Mouse (Mus musculus) kidney, adult 9 months (tissue): ENCODE measurements around the gene Glb1.
"Not testable (repeated sequence)": the region's sequence is repeated elsewhere in the genome, so short reads cannot be mapped to it uniquely, and the experiment has no call there.

ENCODE experiments used
- DNase-seq: peaks from one replicate; pipeline ENCODE4 v3.0.0; 2022

Gene Glb1

DNA sequence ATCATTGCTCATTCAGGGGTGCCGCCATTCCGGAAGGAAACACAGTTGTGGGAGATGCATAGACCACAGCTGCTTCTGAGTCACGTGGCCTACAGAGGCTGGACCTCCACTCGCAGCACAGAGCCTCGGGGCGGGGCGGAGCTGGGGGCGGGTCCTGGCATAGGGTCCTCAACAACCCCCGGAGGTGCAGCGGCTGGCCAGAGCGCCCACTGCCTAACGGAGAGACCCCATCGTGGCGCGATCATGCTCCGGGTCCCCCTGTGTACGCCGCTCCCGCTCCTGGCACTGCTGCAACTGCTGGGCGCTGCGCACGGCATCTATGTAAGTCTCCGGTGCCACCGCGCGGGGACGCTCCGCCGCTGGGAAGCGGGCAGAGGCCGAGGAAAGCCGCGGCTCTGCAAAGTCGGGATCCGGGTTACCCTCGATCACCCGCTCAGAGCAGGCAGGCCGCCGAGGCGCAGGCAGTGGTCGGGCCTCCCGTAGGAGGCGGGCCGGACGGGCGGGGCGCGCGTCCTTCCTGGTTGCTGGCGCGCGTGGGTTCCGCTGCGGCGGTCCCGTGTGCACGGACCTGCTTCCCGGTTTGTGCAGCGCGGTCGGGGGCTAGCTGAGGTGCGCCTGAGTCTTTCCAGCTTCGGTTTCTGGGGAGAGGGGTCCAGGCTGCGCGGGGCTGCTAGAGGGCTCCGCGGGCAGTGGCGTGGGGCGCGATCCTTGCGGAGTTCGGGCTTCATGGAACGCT is at the start of gene Glb1, which contains the start of gene Tmppe:
Gene Glb1, plus strand, starts transcription at position 128 of the 736 bp plus-strand sequence.
Gene Tmppe, plus strand, starts transcription at position 157 of the 736 bp plus-strand sequence.
- DNase-seq = peak; percentile 87

GRCm38 (mm10) chr9:114367783-114368470 is 32.9 kb upstream of the Glb1 start:
- peak; percentile 84 for DNase-seq

DNA sequence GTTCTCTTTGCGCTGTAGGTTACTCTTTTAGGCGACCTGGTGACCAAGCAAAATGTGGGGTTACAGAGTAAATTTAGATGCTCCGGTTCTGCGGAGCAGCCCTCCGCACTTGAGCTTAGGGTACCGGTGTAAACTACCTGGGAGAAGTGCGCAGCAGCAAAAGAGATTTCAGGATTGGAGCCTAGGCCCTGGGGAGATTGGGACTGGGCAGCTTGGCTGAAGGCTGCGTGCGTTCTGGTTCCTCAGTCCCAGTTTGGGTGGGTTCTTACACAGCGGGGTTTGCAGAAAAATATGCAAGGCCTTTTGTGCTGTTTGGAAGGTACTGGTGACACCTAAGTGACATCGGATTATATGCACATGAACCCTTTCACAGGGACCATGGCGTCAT is 32.4 kb upstream of the Glb1 start:
- DNase-seq = no peak

DNA sequence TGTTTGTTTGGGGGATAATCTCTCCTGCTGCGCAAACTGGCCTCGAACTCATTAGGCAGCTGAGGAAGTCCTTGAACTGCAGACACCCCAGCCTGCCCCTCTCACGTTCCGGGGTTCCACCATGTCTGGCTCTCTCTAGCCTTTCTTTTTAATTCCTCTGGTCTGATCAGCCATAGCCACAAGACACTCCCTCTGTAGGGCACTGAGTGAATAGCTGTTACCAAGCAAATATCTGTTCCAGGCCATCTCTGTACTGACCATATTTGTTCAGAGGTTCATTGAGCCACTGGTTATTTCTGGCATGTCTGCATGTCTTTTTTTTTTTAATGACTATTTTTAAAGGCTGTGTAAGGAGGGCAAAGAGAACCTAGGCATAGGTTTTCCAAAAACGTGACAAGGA is 31.5 kb upstream of the Glb1 start:
- peak; percentile 33 for DNase-seq

DNA sequence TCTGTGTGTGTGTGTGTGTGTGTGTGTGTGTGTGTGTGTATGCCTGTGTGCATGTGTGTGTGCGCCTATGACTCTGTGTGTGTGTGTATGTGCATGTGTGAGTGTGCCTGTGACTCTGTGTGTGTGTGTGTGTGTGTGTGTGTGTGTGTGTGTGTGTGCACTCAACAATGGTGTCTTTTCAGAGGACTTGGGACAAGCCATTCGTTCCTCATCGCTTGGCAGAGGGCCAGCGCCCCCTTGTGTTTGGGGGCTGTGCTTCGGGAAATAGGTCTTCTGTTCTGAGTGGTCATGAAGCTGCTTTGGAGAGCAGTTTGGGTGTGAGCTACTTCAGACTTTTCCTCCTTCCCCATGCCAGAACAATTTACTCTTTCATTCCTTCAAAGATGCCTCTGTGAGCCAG is 29.2 kb upstream of the Glb1 start:
- DNase-seq = not testable (repeated sequence)

DNA sequence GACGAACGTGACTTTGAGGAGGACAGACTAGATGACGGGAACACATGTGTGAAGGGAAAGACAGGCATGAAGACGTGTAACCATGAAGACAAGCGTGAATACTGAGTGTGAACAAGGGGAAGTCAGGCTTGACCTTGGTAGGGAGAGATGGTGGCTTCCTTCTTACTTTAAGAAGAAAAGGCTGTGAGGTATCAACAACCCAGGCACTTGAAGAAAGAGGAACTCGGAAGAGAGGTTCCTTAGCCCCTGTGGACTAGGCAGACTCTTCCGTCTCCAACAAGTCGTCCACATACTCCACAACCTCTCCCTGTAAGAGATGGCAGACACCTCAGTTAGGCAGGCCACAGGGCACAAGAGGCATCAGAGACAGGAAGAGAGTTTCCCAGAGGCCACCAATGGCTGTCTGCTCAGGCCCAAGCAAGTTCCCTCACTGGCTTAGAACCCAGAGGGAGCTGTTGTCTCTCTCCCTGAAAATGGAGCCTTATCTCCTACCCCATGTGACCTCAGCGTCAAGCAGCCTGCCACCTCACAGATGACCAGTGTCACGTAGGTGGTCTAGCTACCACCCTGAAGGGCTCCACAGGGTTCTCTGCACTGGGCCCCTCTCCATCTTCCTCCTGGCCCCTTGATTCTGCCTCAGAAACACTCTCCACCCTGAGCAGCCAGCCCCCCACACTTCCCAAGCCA is 25.5 kb upstream of the Glb1 start:
- no peak for DNase-seq

DNA sequence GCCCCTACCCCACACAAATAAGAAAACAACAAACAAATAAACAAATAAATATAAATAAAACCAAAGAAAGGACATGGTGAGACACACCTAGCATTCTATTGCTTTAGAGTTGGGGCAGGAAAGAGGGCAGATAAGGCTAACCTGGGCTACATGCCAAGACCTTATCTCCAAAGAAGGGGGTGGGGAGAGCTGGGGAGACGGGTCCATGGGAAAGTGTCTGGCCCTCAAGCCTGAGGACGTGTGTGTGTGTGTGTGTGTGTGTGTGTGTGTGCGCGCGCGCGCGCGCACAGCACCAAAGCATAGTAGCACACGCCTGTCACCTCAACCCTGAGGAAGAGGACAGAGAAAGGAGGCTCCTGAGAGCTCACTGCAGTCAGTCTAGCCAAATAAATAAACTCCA is 23.7 kb upstream of the Glb1 start:
- no peak for DNase-seq

DNA sequence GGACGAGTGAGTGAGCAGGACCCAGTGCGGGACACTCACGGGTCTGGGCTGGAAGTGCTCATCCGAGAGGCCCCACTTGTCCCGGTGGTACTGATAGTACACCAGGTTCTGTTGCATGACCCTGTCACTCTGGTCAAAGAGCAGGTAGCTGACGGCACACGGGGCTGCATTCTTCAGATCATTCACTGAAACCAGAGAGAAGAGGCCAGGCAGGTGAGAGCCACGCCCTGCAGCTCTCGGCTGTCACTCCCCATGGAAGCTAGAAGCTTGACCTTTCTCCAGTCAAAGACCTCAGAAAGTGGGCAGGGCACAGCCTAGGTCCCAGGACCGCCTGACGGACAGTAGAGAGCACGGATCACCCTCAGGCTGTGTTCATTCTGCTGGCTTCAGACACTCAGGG is 21.0 kb upstream of the Glb1 start:
- DNase-seq = peak; percentile 65

DNA sequence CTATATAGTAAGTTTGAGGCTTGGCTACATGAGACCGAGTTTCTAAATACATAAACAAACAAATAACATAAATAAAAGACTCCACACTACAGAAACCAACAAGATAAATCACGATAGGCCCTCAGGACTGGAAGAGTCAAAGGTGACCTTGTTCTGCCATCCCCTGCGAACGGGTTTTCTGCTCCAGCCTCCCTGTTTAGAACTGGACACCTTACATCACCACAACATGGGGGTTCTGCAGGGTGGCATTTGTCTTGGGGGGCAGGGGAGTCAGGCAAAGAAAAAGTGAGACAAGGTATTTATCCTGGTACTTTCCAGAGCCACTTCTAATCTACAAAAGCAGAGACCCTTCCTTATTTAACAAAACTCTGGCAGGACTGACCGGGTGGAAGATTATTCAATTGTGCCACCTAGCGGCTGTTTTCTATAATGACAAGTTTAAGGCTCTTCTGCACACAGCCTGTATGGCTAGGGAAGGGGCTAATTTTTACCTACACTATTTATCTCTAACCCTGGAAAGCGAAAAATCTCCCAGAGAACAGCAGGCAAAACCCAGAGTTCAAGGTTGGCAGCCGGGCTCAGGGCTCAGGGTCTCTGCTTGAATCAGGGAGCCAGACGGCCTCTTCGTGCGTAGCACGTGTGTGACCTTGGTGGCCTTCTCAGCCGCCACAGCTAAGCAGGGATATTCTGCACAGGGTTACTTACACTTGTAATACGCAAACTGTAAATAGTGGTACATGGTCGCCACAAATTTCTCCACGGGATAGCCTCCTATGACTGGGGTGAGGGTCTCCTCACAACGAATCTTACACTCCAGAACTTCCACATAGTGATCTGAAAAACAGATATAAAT is 19.8 kb upstream of the Glb1 start:
- DNase-seq = peak; percentile 59

- DNase-seq = peak; percentile 72
These were observed 17.8 kb upstream of the Glb1 start for GRCm38 (mm10) chr9:114382936-114383710.

- no peak for DNase-seq
These were observed 16.2 kb upstream of the Glb1 start for GRCm38 (mm10) chr9:114384691-114385090.

DNA sequence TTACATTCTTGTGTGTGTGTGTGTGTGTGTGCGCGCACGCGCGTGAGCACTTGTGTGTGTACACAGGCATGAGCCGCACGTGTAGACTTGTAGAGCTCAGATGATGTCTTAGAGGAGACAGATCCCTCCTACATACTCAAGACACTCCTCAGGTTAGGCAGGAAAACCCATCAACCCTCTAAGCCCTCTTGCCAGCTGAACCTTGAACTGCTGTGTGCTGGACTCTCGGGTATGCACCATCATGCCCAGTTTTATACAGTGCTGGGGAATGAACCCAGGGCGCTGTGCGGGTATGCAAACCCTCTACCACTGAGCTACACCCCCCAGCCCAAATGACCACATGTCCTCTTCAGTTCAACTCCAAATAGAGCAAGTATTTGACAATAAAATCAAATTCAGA is 15.7 kb upstream of the Glb1 start:
- peak; percentile 69 for DNase-seq

DNA sequence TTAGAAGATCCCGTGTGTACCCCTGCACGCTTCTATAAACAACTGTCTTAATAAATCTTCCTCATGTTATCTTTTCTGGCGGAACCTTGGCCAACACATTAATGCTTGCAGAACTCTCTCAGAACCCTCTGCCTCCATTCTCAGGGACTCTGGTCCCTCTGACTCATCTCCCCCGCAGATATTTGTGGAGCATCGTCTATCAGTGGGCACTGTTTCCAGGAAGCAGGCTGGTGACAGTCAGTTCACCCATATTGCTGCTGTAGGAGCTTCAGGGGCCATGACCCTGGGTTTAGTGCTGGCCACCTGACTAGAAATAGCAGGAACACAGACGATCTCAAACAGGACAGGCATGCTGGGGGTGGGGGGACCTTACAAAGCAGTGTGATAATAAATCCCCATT is 13.8 kb upstream of the Glb1 start:
- no peak for DNase-seq

GRCm38 (mm10) chr9:114388288-114388687 is 12.6 kb upstream of the Glb1 start:
- no peak for DNase-seq

- DNase-seq = no peak
These were observed 12.0 kb upstream of the Glb1 start for GRCm38 (mm10) chr9:114388701-114389370.

DNA sequence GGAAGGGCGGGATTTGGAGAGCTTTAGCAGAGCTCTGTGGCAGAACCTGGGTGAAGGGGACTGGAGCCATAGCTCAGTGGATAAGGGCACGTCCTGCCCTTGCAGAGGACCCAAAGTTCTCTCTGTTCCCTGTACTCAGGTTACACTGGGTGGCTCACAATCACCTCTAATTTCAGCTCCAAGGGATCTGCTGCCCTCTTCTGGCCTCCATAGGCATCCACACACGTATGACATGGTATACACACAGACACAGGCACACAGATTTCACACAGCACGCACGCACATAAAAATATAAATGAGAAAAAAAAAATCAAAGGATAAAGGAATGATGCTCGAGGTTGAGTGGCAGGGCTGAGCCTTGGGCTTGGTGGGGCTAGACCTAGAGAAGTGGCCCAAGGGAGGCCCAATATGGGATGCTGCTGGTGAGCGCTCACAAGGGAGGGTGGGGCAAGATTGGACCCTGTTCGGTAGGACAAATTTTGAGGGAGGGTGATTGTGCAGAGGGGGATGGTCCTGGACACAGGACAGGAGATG is 11.4 kb upstream of the Glb1 start:
- peak; percentile 57 for DNase-seq

DNA sequence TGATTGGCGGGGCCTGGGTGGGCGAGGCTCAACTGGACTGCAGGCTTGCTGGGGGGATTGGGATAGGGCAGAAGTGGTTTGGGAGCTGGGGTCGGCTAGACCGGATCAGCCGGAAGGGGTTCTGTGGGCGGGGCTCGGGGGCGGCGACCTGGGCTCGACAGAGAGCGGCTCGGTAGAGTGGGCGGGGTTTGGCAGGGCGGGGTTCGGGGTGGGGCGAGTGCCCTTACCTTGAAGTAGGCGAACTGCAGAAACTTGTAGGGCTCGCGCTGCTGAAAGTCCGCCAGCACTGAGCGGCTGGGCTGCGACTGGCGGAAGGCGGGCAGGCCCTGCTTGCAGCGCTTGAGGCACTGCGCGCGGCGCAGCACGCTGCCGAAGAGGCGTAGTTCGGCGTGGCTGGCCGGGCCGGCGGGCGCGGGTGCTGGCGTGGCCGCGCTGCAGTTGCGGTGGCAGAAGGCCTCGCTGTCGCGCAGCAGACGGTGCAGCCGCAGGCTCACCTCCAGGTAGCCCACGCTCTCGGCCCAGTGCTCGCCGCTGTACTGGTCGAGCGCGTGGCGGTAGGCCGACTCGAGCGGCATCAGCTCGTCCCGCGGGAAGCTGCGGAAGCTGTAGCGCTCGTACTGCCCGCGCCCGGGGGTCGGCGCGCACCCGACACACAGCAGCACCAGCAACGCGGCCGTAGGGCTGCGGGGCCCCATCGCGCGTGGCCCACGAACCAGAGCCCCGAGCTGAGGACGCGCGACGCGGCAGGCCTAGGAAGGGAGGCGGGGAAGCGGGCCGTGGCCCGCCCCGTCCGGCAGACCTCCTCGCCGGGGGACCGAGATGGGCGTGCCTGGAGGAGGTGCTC is 10.7 kb upstream of the Glb1 start, which contains the start of gene Crtap:
Gene Crtap, minus strand, starts transcription at position 771 of the 844 bp plus-strand sequence.
- peak; percentile 73 for DNase-seq

DNA sequence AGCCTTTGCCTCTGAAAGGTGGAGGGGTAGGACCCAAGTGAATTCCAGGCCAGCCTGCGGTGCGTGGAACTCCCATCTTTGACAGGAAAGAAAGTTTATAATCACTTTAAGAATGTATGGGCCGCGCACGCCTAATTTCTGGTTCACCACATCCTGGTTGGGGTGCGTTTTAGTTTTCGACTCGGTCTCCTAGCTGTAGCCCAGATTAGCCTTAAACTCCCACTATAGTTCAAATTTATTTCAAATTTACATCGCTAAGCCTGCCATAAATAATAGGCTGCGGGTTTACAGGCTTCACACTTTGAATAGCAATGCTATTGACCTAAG is 10.2 kb upstream of the Glb1 start:
- no peak for DNase-seq

DNA sequence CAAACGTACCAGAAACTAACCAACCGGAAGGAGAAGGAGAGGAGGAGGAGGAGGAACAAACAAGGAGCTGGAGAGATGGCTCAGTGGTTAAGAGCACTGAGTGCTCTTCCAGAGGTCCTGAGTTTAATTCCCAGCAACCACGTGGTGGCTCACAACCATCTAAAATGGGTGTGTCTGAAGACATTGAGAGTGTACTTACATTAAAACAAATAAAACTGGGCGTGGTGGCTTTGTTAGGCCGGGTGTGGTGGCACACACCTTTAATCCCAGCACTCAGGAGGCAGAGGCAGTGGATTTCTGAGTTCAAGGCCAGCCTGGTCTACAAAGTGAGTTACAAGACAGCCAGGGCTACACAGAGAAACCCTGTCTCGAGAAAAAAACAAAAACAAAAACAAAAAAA is 6.7 kb upstream of the Glb1 start:
- not testable (repeated sequence) for DNase-seq

- DNase-seq = no peak
These were observed 6.2 kb upstream of the Glb1 start for GRCm38 (mm10) chr9:114394677-114395076.
